Mouse (Mus musculus) brain, embryonic 14.5 days (tissue): ENCODE data around the gene Rgl1.

Source experiments
- CTCF ChIP-seq: fragments of 200-500 bp; IDR thresholded peaks from 2 replicates; pipeline ENCODE4 v1.5.1; 2012; ENCODE audit warnings: inconsistent platforms, mild to moderate bottlenecking, moderate library complexity, borderline replicate concordance; ENCODE audit not compliant: insufficient read depth, insufficient read length; ENCODE audit errors: extremely low read depth
- POLR2A ChIP-seq: fragments of 200-500 bp; IDR thresholded peaks from 2 replicates; pipeline ENCODE4 v1.6.1; 2012; ENCODE audit warnings: mild to moderate bottlenecking, inconsistent platforms, borderline replicate concordance; ENCODE audit not compliant: poor library complexity, insufficient read depth, insufficient read length, severe bottlenecking; ENCODE audit errors: extremely low read depth

DNA sequence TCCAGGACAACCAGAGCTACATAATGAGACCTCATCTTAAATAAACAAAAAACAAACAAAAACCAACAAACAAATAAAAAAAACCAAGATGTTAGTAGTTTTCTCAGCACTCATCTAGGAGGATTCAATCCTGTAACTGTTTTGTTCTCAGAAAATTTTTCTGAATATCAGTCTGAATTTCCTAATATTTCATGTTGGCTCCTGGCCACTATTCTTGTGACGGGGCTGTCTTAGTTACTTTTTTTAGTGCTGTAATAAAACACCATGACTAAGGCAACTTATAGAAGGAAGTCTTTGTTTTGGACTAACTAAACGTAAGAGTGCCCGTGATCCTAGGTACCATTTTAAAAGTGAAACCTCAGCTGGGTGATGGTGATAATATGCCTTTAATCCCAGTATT lies 68.8 kb downstream of the Rgl1 start:
- TF ChIP-seq POLR2A (no peak), CTCF (no peak)
